Mouse (Mus musculus): ENCODE results near the gene Lrch1. TPM values are rescaled to one million over a fixed set of nuclear protein-coding genes. Genes with fewer than 3 reads are reported as not detected.

Gene Lrch1
- total RNA-seq, 2 experiments from 2014 or later, result 18.2 to 19.5 TPM

DNA sequence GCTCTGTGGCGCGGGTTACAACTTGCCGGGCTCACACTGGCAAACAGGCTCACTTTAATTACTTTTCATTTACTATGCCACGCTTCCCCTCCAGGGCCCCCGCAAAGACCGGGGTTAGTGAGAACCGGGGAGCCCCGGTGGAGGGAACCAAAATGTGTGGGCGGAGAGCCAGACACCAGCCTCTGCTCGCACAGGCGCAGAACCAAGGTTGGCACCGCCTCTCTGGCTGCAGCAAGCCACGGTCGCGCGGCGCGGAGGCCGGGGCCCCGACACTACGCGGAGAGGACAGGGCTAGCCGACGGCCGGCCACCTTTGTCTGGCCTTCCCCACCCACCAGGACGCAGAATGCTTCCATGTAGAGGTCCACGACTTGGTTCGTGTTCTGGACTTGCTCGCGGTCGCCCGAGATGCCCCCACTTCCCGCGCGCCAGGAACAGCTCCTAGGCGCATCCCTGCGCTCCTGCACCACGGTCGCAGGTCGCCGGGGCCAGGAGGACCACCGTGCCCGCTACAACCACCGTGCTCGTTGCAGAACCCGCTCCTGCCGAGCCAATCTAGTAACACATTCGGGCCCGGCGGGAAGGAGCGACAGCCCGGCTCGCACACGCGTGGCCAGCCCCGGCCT is 813 bp downstream of the Lrch1 start:
- ATAC-seq (ENCODE audit: poor library complexity, severe bottlenecking), result peak; percentile 76

GRCm38 (mm10) chr14:74946321-74946750 is 1.3 kb downstream of the Lrch1 start:
- ATAC-seq (ENCODE audit: poor library complexity, severe bottlenecking), result peak; percentile 39

GRCm38 (mm10) chr14:74945266-74946215 is 2.1 kb downstream of the Lrch1 start:
- no peak for ATAC-seq (ENCODE audit: poor library complexity, severe bottlenecking)

- ATAC-seq (ENCODE audit: poor library complexity, severe bottlenecking), result no peak
These were observed 3.4 kb downstream of the Lrch1 start for GRCm38 (mm10) chr14:74944128-74944755.

GRCm38 (mm10) chr14:74943581-74944117 is 4.0 kb downstream of the Lrch1 start:
- no peak for ATAC-seq (ENCODE audit: poor library complexity, severe bottlenecking)

DNA sequence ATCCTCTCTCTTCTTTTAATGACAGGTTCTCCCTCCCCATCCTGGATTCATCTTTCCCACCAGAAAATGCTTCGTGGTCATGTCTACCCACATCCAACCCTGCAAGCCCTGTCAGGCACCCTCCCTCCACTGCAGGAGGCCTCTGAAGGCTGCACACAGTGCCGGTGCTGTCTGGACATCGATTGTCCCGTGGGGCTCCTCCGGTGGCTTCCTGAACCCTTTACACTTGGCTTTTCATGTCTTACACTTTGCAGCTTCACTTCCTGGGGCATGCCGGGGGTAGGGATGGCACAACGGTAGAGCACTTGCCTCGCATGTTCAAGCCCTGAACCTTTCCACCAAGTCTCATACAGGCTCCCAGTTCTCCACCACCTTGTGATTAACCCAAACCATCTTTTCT is 4.7 kb downstream of the Lrch1 start:
- ATAC-seq (ENCODE audit: poor library complexity, severe bottlenecking), result no peak

GRCm38 (mm10) chr14:74941591-74941990 is 6.1 kb downstream of the Lrch1 start:
- ATAC-seq (ENCODE audit: poor library complexity, severe bottlenecking), result no peak

- no peak for ATAC-seq (ENCODE audit: poor library complexity, severe bottlenecking)
These were observed 6.9 kb downstream of the Lrch1 start for GRCm38 (mm10) chr14:74940741-74941140.

DNA sequence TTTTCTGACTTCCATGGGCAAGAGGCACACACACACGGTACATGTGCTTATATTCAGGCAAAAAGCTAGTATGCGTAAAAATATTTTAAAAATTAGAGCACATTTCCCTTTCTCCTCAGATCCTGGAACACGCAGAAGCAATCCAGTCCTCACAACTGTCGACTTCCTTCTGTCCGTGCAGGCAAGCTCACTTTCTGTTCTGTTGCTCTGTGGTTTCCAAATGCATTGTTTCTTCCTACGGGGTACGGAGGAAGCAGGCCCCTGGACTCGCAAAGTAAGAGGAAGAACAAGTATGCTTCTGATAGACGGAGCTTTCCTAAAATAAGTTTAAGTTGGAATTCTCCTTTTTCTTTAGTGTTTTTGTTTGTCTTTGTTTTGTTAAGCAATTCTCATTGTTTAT is 8.3 kb downstream of the Lrch1 start:
- ATAC-seq (ENCODE audit: poor library complexity, severe bottlenecking), result peak; percentile 76

- ATAC-seq (ENCODE audit: poor library complexity, severe bottlenecking), result no peak
These were observed 8.8 kb downstream of the Lrch1 start for GRCm38 (mm10) chr14:74938896-74939295.

- peak; percentile 79 for ATAC-seq (ENCODE audit: poor library complexity, severe bottlenecking)
These were observed 11.0 kb downstream of the Lrch1 start for GRCm38 (mm10) chr14:74936557-74937261.

DNA sequence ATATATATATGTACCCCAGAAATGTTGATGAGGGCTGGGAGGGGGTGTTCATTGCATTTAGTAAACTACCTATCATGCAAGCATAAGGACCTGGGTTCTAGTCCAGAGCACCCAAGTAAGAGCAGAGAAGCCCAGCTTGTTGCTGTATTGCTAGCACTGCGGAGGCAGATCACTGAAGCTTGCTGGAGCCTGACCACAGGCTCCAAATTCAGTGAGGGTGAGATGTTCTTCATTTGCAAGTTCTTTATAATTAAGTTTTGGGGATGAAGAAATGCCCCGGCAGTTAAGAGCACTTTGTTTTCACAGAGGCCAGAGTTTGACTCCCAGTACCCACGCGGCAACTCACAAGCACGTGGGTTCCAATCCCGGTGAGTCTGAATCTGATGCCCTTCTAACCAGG is 12.6 kb downstream of the Lrch1 start:
- ATAC-seq (ENCODE audit: poor library complexity, severe bottlenecking), result no peak

GRCm38 (mm10) chr14:74933960-74934710 is 13.5 kb downstream of the Lrch1 start:
- ATAC-seq (ENCODE audit: poor library complexity, severe bottlenecking), result no peak

DNA sequence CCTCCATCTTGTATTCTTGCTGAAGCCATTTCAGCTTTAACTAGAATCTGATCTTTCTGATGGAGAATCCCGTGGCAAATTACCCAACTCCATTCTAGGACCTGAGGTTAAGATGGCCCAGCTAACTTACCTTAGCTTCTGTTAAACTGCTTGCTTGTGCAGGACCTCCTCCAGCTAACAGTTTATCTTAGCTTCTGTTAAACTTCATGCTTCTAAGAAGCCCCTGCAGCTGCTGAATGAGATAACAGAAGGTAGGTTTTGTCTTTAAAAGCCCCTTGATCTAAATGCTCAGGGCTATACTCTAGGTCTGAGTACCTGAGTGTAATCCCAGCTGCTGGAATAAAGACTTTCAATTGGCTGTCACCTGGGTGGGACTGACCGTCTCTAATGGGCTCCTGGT is 17.9 kb downstream of the Lrch1 start:
- no peak for ATAC-seq (ENCODE audit: poor library complexity, severe bottlenecking)

- peak; percentile 88 for ATAC-seq (ENCODE audit: poor library complexity, severe bottlenecking)
These were observed 18.8 kb downstream of the Lrch1 start for GRCm38 (mm10) chr14:74928809-74929432.

DNA sequence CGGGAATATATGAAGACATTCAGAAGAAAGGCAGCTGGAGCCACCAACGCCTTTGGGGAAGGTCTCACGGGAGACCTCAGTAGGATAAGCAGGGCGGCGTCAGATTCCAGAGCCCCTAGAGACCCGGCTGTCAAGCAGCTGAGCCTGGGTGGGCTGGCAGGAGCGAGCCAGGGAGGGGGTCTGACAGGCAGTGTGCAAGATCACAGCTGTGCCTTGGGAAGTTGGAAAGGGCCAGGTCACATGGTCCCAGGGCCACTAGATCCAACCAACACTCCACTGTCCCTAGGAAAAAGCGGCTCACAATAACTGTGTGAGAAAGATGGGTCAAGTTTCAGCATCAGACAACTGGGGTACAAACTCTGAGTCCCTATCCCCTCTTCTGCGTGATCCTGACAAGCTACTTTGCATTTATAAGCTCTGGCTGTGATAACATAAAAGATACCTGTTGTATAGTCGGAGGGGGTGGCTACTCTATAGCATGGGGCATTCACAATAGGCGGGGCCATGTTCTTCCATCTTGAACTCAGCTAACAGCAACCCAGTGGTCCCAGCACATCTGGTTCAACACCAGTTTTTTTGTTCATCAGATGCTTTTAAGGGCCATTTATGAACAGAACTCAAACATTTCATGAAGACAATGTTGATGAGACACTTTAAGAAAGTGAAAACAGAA is 20.6 kb downstream of the Lrch1 start:
- ATAC-seq (ENCODE audit: poor library complexity, severe bottlenecking), result no peak

GRCm38 (mm10) chr14:74925951-74926517 is 21.6 kb downstream of the Lrch1 start:
- ATAC-seq (ENCODE audit: poor library complexity, severe bottlenecking), result no peak

DNA sequence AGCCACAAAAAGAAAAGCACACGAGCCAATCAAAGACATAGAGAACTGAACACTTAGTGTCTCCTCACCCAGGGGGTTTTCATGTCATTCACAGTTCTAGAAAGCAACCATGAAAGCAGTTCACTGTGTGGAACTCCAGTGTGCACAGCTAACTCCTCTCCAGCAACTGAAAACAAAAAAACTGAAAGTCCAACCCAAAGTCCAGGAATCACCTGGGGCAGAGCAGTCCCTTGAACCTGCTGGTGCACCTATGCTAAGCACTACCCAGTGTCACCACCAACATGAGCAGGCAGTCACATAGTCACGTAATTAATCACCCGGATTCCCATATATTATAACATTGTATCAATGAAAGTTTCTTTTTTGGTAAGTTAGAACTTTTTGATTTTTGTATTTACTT is 23.2 kb downstream of the Lrch1 start:
- ATAC-seq (ENCODE audit: poor library complexity, severe bottlenecking), result no peak

DNA sequence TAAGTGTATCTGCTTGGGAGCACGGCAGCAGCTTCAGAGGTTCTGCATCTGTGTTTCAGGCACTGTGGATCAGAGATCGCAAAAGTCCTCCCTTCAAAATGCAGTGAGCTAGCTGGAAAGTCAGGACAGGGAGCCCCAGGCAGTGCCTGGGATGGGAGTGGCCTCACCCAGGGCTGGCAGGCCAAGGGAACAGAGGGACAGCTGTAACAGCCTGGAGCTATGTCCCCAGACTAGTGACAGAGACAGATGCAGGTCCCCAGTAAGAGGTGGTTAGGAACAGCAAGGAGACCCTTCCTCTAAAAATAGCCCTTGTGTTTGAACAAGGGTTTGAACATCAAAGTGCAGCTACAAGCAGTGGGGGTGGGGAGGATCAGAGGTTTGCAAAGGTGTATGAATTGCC is 23.6 kb downstream of the Lrch1 start:
- ATAC-seq (ENCODE audit: poor library complexity, severe bottlenecking), result no peak
